Mouse (Mus musculus) E14TG2a.4 (cell line): ENCODE measurements at regions not wholly inside any gene's neighbourhood (a gene's known extent, or its start where the extent isn't known, plus 50 kb on each side); places are given as distances from the start of the nearest gene placed in this dataset.

Experiments used
- CTCF ChIP-seq: conservative IDR thresholded peaks from 2 replicates; pipeline ENCODE4 v1.5.1; 2014; ENCODE audit warnings: low read length
- NANOG ChIP-seq: IDR thresholded peaks from 2 replicates; pipeline ENCODE4 v1.6.1; 2014; ENCODE audit warnings: borderline replicate concordance, low read length, mixed read lengths

DNA sequence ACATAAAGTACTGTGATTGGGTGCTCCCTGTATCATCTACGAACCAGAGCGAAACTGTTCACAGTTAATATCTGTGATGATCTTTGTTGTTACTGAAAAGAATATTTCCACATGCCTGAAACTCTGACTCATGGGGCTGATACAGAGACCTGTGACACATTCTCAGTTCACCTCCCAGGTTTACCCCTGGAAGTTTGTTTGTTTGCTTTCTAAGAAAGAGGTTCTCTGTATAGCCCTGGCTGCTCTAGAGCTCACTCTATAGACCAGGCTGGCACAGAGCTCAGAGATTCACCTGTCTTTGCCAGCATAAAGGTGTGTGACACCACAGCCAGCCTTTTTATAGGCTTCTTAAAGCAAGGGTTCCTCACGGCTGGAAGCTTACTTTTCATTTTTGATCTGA is 182.6 kb upstream of the Pgrmc2 start:
- no peak for TF ChIP-seq CTCF
- TF ChIP-seq NANOG, result no peak
